Mouse (Mus musculus): Measurements from ENCODE around the gene Prss47.

Gene Prss47

GRCm38 (mm10) chr13:65052660-65053059, at the start of gene Prss47:
Gene Prss47 (minus strand): TSS chr13:65052760.
- DNase-seq: no peak

DNA sequence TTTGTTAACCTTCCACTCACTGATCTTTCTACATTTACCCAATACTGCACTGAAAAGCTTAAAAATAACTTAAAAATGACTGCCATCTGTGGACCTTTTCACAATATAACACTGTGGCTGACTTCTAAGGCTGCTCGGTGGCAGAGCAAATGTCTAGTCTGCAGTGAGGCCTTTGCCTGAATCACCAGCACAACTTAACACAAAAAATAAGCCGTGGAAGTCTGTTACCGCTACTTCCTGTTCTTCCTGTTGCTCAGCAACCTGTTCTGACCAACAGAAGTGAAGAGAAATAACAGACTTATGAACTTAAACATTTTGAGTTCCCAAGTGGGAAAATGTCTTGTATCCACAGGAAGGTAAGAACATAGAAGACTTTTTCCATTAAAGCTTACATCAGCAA, 48.7 kb upstream of the Prss47 start:
- DNase-seq: no peak

- DNase-seq: no peak
Measured at GRCm38 (mm10) chr13:65100678-65101077, 48.1 kb upstream of the Prss47 start.

DNA sequence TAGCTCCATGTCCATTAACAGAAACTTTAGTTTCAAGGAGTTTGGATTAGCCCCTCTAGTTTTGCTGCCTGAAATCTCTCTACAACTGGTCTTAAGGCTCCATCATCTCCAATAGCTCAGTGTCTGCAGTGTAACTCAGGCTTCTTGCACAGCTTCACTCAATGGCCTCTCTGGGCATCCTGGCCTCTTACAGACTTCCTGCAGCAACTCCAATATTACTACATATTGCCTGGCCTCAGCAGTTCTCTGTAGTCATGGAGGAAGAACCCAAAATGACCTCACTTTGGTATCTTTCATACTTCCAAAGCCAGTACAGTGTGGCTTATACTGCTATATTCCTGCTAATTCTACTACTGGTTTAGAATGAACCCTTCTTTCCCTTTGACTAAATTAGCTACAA, 44.5 kb upstream of the Prss47 start:
- DNase-seq: no peak

DNA sequence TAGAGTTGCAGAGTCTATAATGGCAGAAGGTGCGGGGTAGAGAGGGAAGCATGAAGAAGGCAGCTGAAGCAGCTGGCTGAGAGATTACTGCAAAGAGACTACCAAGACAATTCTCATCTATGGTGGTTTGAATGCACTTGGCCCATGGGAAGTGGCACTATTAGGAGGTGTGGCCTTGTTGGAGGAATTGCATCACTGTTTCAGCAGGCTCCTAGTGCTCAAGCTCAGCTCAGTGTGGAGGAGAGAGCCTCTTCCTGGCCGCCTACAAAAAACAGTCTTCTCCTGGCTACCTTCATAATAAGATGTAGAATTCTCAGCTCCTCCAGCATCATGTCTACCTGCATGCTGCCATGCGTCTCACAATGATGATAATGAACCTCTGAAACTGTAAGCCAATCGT, 43.4 kb upstream of the Prss47 start:
- no peak for DNase-seq

- no peak for DNase-seq
Measured at GRCm38 (mm10) chr13:65069969-65070368, 17.4 kb upstream of the Prss47 start.

DNA sequence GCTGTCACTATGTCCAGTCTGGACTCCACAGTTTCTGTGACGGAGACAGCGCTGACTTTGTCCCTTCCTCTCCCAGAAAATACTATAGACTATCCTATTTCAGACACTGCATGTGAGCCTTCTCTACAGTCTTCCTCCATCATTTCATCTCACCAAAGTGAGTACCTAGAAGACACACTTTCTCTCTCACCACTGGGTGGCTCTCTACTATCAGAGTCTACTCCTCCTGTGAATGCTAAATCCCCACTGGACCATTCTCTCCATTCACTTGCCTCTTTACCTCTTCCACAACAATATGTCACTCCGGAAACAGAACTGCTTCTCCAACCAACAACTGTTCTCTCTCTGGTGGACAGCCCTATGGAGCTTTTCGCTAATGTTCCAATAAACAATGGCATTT, 17.5 kb downstream of the Prss47 start:
- DNase-seq: no peak

DNA sequence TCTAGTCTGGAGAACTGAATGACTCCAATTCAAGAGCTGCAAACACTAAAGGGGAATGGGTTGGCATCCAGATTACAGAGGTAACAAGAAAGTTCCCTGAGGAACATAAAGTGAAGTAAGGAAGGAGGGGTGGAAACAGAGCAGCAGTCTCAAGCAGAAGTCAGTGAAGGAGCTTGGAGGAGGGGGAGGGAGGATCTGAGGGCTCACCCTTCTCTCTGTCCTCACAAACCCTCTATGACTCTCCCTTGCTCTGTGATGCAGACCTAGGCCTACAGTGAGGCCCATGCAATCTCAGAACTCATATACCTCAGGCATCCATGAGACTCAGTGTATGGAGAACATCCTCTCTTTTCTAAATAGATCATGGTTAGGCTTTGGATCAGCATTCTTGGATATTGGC, 19.8 kb downstream of the Prss47 start, which contains the start of gene Spata31d1c:
Spata31d1c (plus strand) TSS at position 301 of the 400 bp plus-strand sequence.
- no peak for DNase-seq

DNA sequence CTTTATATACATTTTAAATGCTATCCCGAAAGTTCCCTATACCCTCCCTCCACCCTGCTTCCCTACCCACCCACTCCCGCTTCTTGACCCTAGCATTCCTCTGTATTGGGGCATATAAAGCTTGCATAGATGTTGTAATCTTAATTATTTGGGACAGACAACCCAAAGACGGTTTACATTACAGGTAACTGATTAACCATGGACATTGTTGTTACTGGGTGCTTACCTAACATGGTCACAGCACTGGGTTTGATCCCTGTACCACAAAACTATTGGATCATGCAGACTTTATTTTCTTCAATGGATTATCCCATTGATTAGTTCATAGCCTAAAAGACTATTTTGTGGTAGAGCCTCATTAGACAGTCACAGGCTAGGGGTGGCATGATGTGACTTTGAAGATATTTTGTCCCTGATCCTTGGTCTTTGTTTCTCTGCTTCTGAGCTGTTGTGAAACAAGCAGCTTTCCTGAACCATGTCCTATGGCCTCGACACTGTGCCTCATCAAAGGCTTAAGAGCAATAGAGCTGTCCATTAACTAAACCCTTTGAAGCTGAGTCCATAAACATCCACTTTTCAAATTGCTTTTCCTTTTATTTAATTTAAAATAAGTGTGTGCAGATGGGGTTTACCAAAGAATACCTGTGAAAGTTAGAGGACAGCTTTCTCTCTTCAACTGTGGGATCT, 41.4 kb downstream of the Prss47 start:
- no peak for DNase-seq

DNA sequence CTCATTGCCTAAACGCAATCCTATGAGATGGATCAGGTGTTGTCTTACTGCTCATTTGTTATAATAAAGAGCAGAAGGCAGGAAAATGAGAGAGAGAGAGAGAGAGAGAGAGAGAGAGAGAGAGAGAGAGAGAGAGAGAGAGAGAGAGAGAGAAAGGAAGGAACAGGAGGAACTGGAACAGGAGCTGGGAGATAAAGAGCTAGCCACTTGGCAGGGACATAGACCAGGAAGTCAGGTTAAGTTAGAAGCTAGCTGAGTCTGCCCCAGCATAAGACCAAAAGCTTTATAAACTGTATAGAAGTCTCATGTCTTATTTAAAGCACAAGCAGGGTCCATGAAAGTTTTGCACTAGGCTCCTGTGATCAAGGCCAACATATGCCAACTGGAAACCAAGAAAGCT, 44.6 kb downstream of the Prss47 start:
- no peak for DNase-seq

- no peak for DNase-seq
Measured at GRCm38 (mm10) chr13:65006760-65007159, 45.8 kb downstream of the Prss47 start.

- DNase-seq: no peak
Measured at GRCm38 (mm10) chr13:65005414-65005813, 47.1 kb downstream of the Prss47 start.

Data from cerebellum, postnatal 10 days (tissue).